Mouse (Mus musculus): ENCODE data around the gene Tcaim.
"Not testable (repeated sequence)": the region's sequence is repeated elsewhere in the genome, so short reads cannot be mapped to it uniquely, and the experiment has no call there.

Tcaim gene

GRCm38 (mm10) chr9:122855141-122855540 lies 49.8 kb downstream of the Tcaim start:
- not testable (repeated sequence) for DNase-seq

GRCm38 (mm10) chr9:122855617-122856016 lies 50.3 kb downstream of the Tcaim start:
- DNase-seq: no peak

- DNase-seq: no peak
Measured at GRCm38 (mm10) chr9:122856716-122857115, 51.4 kb downstream of the Tcaim start.

GRCm38 (mm10) chr9:122860752-122861151 lies 55.4 kb downstream of the Tcaim start:
- no peak for DNase-seq

GRCm38 (mm10) chr9:122863731-122864130 lies 58.4 kb downstream of the Tcaim start:
- DNase-seq: no peak

- DNase-seq: no peak
Measured at GRCm38 (mm10) chr9:122864848-122865247, 59.5 kb downstream of the Tcaim start.

- DNase-seq: peak; percentile 83 to 90
Measured at GRCm38 (mm10) chr9:122865697-122866166, 60.4 kb downstream of the Tcaim start, which contains the start of gene Zfp445. Gene Zfp445, minus strand, starts transcription at chr9:122866006.

GRCm38 (mm10) chr9:122866192-122866591 lies 60.9 kb downstream of the Tcaim start:
- DNase-seq: no peak

- DNase-seq: no peak
Measured at GRCm38 (mm10) chr9:122872595-122872994, 67.3 kb downstream of the Tcaim start.

GRCm38 (mm10) chr9:122874653-122875052 lies 69.3 kb downstream of the Tcaim start:
- DNase-seq: no peak

GRCm38 (mm10) chr9:122875145-122875544 lies 69.8 kb downstream of the Tcaim start:
- DNase-seq: no peak

- no peak for DNase-seq
Measured at GRCm38 (mm10) chr9:122885385-122885784, 80.0 kb downstream of the Tcaim start, which contains the start of gene Zkscan7. Gene Zkscan7, plus strand, starts transcription at chr9:122885685.

All from kidney, postnatal 4 days (tissue).